In genomic region chr14:8712674-8713073, GRCm38 (mm10) we compare ENCODE assay signal across 29 mouse cellular contexts. TPM values are rescaled to one million over a fixed set of nuclear protein-coding genes. Genes with fewer than 3 reads are reported as not detected.
"Had no signal": no experiment of that assay in that cellular context is flagged by ENCODE, and none has a peak within 500 bp of the region (broad histone marks: within the 10 kb centered on the region; RNA-seq: fewer than 3 reads in every experiment).

No protein-coding gene starts in this region.

- ATAC-seq: hindbrain, embryonic 16.5 days; inflammation-experienced regulatory T-cells, adult 6 months; intestine, embryonic 15.5 days; intestine, postnatal 0 days; liver, embryonic 12.5 days had no signal

- H3K4me1 ChIP-seq: heart, embryonic 10.5 days; heart, embryonic 12.5 days; hindbrain, embryonic 12.5 days; intestine, embryonic 15.5 days; kidney, embryonic 15.5 days; limb, embryonic 13.5 days; limb, embryonic 15.5 days; liver, embryonic 12.5 days had no signal

- DNase-seq: gastrocnemius, adult 2 months; gastrocnemius, postnatal 10 days; gastrocnemius, postnatal 25 days; heart, adult 18-20 months; heart, postnatal 10 days; heart, postnatal 4 days; kidney, adult 2 months; kidney, adult 9 months; kidney, postnatal 14 days; kidney, postnatal 36 days; layer of hippocampus, adult 9-11 months; layer of hippocampus, postnatal 36 days; left cerebral cortex, postnatal 4 days had no signal

- H3K4me3 ChIP-seq: gastrocnemius, adult 2 months; heart, embryonic 10.5 days; heart, embryonic 12.5 days; hindbrain, embryonic 10.5 days; hindbrain, embryonic 12.5 days; intestine, embryonic 15.5 days; kidney, embryonic 15.5 days; limb, embryonic 13.5 days; limb, embryonic 15.5 days; liver, embryonic 12.5 days had no signal

- H3K9me3 ChIP-seq: heart, embryonic 10.5 days; heart, embryonic 12.5 days; hindbrain, embryonic 10.5 days; hindbrain, embryonic 12.5 days; intestine, embryonic 15.5 days; kidney, embryonic 15.5 days; limb, embryonic 13.5 days; limb, embryonic 15.5 days; liver, embryonic 12.5 days had no signal

- H3K9ac ChIP-seq: heart, embryonic 12.5 days; hindbrain, embryonic 12.5 days; hindbrain, embryonic 14.5 days; intestine, embryonic 15.5 days; kidney, embryonic 15.5 days; limb, embryonic 13.5 days; limb, embryonic 15.5 days; liver, embryonic 12.5 days; liver, embryonic 14.5 days had no signal

- H3K4me2 ChIP-seq: heart, embryonic 12.5 days; hindbrain, embryonic 12.5 days; hindbrain, embryonic 14.5 days; intestine, embryonic 15.5 days; kidney, embryonic 15.5 days; limb, embryonic 13.5 days; limb, embryonic 15.5 days; liver, embryonic 12.5 days had no signal

- H3K27ac ChIP-seq: gastrocnemius, adult 2 months; heart, embryonic 10.5 days; hindbrain, embryonic 10.5 days; hindbrain, embryonic 12.5 days; hindbrain, embryonic 14.5 days; intestine, embryonic 15.5 days; kidney, embryonic 15.5 days; kidney, postnatal 0 days; limb, embryonic 13.5 days; limb, embryonic 15.5 days; liver, embryonic 12.5 days; liver, embryonic 14.5 days had no signal

- H3K27me3 ChIP-seq: heart, embryonic 12.5 days; hindbrain, embryonic 12.5 days; intestine, embryonic 15.5 days; kidney, embryonic 15.5 days; limb, embryonic 13.5 days; limb, embryonic 15.5 days; liver, embryonic 12.5 days had no signal

- H3K36me3 ChIP-seq: heart, embryonic 10.5 days; heart, embryonic 12.5 days; hindbrain, embryonic 10.5 days; hindbrain, embryonic 12.5 days; intestine, embryonic 15.5 days; kidney, embryonic 15.5 days; limb, embryonic 13.5 days; limb, embryonic 15.5 days; liver, embryonic 12.5 days had no signal

RNA-seq across cellular contexts. Expression of gene 4930452B06Rik, which starts 46.6 kb away (rescaled TPM):
- total RNA-seq: granulocyte monocyte progenitor cell, adult 5-6 weeks had no signal
